Mouse (Mus musculus) neural tube, embryonic 12.5 days (tissue): Measurements from ENCODE around the gene Pot1b. TPM values are rescaled to one million over a fixed set of nuclear protein-coding genes. Genes with fewer than 3 reads are reported as not detected.

ENCODE experiments used
- polyA plus RNA-seq: library from polyadenylated mRNA; unstranded; fragments of >200 nt; fragmentation: Nextera tagmentation; extraction: Ambion mirVana; gene quantifications from 2 replicates; pipeline ENCODE4 v1.2.1, GENCODE M21; 2016

Gene Pot1b
- polyA plus RNA-seq, 1 experiment from 2014 or later = 10.4 TPM

Other genes starting within 250 kb of the Pot1b start
- gene Vmn2r118, start 87.4 kb downstream of the Pot1b start, polyA plus RNA-seq = not detected in 2 replicates
- 0.17 TPM in 1 of 2 replicates, not detected in the other for gene Adgre4, start 37.4 kb upstream of the Pot1b start, polyA plus RNA-seq
- gene Zfp119a, start 166.3 kb upstream of the Pot1b start, polyA plus RNA-seq = 9.8 and 10.0 TPM in 2 replicates
- 12.8 and 17.0 TPM in 2 replicates for gene Zfp959, start 179.5 kb upstream of the Pot1b start, polyA plus RNA-seq
- gene Zfp119b, start 236.9 kb upstream of the Pot1b start, polyA plus RNA-seq = 6.0 and 6.1 TPM in 2 replicates
- 2.3 and 2.8 TPM in 2 replicates for gene Ebi3, start 240.0 kb upstream of the Pot1b start, polyA plus RNA-seq
- 24.2 and 27.1 TPM in 2 replicates for gene Yju2, start 246.5 kb upstream of the Pot1b start, polyA plus RNA-seq